Mouse (Mus musculus) cerebellum, adult 2 months (tissue): Measurements from ENCODE around the gene 1700013G24Rik.

Experiments used
- CTCF ChIP-seq: fragments of 200-500 bp; IDR thresholded peaks from 2 replicates; pipeline ENCODE4 v1.5.1; 2011; ENCODE audit warnings: low read depth, mild to moderate bottlenecking, control low read depth, low read length, moderate library complexity, borderline replicate concordance; ENCODE audit not compliant: insufficient read depth
- POLR2A ChIP-seq: fragments of 200-500 bp; IDR thresholded peaks from 2 replicates; pipeline ENCODE4 v1.6.1; 2011; ENCODE audit warnings: low read length, control low read depth, borderline replicate concordance; ENCODE audit not compliant: insufficient read depth

DNA sequence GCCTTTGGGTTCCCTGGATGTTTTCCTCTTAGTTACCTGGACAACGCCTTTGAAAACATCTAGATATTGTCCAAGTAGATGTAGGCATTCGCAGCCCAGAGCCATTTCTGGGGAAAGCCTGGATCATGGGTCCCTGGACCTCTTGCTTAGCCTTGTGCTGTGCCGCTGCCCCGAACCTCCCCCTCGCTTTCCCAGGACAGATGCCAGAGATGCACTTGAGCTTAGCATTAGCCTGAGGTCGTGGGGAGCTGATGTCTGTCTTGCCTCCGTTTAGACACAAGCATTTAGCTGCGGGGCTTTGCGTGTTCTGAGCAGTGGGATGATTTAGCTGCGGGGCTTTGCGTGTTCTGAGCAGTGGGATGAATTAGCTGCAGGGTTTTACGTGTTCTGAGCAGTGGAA, 47.1 kb downstream of the 1700013G24Rik start:
- TF ChIP-seq CTCF (no peak), POLR2A (no peak)
